Mouse (Mus musculus): Measurements from ENCODE around the gene Rnaseh2a.

Gene Rnaseh2a

DNA sequence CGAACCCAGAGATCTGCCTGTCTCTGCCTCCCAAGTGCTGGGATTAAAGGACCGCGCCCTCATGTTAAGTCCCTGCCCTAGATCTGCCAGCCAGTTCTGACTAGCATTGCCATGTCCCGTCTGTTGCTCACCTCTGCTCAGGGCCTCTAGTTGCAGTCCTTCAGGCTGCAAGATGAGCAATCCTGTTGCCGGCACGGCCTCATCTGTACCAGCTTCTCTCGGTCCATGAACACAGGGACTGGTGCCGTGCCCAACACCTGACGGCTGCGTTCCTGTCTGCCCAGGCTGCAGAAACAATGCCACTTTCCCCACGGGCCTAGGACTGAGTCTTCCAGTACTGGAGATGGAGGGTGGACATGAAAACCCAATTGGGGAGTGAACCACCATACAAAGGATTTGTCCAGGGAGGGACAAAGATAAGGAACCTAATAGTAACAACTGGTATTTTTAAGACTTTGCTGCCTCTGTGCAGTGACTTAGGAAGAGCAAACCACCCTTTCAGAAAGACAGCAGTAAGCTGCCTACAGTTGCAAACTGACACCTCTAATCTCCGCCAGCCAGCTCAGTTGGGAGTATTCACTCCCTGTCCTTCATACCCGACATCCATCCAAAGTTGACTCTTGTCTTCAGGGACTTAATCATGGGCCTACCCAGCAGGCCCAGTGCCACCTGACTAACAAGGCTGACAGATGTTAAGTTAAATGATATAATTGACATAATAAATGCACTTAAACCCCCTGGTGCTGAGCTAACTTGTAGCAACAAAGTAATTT, 1.8 kb downstream of the Rnaseh2a start:
- peak; percentile 45 for DNase-seq (ENCODE audit: low read depth, low spot score)

DNA sequence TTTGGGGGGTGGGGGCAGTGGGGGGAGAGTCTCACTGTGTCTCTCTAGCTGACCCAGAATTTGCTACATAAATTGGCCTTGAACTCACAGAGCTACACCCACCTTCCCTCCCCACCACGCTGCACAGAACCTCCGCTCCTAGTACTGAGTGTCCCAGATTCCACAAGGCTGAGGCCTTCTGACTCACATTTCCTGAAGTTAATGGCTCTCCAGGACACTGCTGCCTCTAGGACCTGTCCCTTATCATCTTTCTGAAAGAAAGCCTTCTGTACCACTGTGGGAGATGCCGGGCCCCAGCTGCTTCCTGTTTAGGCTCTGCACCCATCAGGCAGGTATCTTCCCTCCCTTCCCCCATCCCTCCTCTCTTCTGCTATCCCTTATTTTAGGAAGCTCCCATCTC, 3.0 kb downstream of the Rnaseh2a start:
- no peak for DNase-seq (ENCODE audit: low read depth, low spot score)

DNA sequence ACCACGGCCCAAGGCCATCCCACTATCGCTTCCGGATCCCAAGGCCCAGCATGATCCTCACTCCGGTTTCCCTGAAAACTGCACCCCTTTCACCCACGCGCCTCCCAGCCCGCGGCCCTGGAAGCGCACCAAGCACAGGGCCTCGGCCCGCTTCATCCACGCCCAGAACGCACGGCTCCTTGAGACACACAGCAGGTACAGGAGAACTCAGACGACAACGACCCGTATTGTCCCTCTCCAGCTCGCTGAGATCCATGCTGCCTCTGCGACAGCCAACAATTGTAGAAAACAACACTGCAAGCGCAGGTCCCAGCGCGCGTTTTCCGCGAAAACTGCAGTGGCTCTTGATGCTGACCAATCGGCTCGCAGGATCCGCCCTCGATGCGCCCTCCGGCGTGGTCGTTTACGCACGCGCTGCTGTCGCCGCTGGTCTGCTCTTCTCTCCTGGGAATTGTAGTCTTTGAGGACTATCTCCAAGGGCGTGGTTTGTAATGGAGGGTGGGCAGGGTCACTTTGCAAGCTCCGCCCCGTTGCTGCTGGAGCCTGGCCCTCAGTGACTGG, 3.8 kb downstream of the Rnaseh2a start:
- peak; percentile 93 for DNase-seq (ENCODE audit: low read depth, low spot score)

DNA sequence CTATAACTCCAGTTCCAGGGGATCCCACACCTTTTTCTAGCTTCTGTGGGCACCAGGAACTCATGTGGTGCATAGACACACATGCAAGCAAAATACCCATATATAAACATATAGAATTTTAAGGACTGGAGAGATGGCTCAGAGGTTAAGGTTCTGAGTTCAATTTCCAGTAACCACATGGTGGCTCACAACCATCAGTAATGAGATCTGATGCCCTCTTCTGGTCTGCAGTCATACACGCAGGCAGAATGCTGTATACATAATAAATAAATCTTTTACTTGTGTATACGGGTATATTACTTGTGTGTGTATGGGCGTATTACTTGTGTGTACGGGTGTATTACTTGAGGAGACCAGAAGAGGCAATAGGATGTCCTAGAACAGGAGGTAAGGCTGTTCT, 5.6 kb downstream of the Rnaseh2a start:
- DNase-seq (ENCODE audit: low read depth, low spot score): no peak

DNA sequence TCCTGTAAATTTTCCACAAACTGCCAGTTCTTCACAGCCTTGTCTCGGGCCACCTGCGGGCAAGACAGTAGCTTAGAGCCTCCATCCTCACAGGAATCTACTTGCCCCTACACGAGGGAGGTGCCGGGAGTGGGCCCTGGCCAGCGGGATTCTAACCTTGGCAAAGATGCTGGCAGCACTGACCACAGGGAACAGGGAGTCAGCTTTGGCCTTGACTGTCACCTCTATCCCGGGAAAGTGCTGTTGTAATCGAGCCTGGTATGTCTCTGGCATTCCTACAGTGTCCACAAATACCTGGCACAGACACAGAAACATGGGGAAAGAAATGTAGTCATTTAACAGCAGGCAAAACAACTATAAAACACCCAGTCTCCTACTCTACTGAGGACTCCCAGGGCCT, 9.8 kb downstream of the Rnaseh2a start:
- DNase-seq (ENCODE audit: low read depth, low spot score): no peak

DNA sequence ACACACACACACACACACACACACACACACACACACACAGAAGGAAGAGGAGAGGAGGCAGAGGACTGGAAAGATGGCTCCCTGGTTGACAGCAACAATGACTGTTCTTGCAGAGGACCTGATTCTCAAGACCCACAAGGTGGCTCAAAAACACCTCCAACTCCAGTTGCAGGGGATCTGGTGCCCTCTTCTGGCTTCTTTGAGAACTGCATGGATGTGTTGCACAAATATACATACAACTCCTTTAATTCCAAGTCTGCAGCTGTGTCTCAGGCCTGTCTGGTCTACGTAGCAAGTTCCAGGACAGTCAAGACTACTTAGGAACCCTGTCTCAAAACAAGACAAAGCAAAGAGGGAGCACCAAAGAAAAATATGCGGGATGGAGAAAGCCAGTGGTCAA, 12.8 kb downstream of the Rnaseh2a start:
- peak; percentile 73 for DNase-seq (ENCODE audit: low read depth, low spot score)

DNA sequence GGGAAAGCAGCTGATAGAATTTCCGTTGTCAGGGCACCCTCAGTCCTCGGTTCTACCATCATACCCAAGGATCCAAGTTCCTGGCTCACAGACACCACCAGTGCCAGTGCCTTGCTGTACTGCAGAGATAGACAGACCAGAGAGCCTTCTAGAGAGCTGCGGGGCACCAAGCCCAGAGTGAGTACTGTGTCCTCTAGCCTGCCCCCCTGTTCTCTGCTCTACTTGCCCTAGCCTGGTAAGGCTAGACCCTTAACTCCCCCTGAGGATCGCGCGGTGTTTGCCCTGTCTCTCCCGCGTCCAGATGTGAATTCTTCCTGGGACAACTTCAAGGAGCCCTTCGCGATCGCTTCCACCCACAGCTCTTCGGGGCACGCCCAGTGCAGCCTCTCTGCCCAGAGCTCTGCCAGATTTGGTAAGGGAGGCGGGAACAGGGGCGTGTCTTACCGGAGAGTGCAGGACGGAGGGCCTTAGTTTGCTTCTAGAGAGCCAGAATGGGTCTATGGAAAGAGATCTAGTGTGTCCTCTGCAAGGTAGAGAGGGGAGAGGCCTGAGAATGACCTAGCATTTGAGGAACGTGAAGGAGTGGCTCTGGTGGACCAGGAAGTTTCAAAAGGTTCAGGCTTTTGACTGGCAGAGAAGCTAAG, 16.8 kb downstream of the Rnaseh2a start:
- DNase-seq (ENCODE audit: low read depth, low spot score): no peak

DNA sequence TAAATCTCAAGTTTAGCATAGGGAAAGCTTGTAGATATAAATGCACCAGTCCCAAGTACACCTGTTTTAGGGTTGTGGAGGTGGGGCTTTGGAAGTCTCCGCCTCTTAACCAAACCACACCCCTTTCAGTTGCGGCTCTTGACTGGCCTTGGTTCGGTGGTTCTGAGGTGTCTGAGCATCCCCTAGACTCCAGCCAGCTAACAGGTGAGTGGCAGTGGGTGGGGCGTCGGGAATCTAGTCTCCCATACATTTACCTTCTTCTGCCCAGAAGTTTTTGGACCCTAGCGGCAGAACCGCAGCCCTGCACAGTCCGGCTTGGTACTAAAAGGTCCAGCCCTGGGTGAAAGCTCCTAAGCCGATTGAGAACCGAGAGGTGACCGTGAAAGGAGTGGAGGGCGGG, 19.8 kb downstream of the Rnaseh2a start:
- no peak for DNase-seq (ENCODE audit: low read depth, low spot score)

DNA sequence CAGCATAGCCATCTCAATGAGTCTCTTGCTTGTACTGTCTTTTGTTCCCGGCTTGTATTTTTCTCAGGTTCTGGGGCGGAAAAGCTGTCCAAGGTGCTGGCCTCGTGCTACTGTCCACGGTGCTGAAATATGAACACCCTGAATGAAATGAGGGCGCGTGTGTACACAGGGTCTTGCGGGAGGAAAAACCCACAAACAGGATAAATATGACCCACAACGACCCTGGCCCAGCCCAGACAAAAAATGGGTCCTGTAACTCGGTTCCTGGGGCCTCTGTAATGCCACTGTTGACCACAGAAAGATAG, 22.4 kb downstream of the Rnaseh2a start:
- no peak for DNase-seq (ENCODE audit: low read depth, low spot score)

DNA sequence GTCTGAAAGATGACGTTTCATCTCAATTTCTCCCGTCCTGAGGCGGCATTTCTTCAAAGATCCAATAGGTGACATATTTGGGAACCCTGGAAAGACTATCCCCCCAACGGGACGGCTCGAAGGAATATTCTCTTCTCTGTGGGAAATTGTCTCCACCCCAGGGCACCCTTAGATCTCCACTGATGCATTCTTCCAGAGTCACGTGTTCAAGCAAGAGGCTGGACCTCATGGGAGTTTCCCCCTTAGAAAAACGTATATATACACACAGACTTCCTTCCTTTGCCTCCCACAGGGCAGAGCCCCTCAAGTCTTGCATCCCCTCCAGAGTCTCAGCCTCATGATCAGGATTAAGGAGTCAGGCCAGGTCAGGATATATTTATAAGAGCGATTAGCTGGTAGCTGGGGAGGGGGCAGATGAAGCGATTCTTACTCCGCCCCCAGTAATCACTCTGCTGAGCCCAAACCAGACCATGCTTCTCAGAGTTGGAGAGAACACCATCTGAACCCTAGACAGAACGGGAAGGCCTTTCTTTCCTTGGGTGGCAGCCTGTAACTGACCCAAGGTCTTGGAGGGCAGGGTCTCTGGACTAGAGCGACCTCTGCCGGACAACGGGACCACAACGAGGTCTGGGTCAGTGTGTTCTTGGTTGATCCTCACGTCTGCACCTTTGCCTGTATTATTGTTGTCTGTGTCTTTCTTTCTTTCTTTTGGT, 22.9 kb downstream of the Rnaseh2a start, which contains the start of gene Rtbdn:
Rtbdn (plus strand) TSS at position 464 of the 713 bp plus-strand sequence.
- no peak for DNase-seq (ENCODE audit: low read depth, low spot score)

DNA sequence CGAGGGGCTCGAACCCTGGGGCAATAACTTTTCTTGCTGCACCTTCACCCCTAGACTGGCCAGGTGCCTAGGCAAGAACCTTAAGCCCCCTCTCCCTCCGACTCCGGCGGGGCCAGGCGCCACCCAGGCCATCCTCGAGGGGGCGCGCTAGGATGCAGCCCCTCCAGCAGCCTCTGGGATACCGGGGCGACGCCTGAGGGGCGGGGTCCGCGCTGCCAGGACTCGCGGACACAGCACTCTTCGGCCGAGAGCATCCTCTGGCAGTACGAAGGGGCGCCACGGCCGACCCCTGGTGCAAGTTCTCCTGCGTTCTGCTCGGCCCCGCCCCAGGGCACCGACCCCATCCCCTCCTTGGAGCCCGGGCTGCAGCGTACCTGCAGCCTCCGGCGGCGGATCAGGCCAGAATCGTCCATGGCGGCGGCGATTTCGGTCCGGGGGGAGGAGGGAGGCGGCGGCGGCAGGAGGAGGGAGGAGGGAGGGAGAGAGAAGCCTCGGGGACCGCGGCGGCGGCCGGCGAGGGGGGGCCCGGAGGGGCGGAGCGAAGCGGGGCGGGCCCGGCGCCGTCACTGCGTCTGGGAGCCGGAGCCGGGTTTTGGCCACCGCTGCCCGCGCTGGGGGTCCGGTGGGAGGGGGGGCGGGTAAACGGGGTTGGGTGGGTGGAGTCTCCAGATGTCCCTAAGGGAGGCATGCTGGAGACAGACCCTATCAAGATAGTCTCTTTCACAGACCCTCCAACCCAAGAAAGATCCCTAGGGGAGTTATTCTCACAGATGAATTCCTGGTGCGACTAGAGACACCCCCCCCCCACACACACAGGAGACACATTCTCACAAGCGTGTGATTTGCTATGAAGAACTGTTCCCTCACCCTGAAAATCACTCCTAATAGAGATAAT, 23.7 kb downstream of the Rnaseh2a start:
- DNase-seq (ENCODE audit: low read depth, low spot score): no peak

DNA sequence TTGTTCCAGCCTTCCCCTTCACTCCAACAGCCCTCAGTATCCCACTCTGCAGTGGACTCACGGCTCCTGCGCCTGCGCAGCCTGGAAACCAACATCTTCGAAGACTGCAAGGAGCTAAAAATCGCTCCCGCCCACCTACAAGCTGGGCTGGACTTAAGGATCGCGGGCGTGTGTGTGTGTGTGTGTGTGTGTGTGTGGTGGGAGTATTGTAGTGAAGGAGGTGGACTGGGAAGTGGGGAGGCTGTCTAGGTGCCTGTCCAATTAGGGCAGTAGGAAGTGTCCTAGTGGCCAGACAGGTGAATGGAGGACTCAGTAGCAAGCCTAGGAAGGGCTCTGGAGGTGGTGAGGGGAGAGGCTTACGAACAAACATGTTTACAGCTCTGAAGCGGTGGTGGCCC, 24.3 kb downstream of the Rnaseh2a start:
- no peak for DNase-seq (ENCODE audit: low read depth, low spot score)

DNA sequence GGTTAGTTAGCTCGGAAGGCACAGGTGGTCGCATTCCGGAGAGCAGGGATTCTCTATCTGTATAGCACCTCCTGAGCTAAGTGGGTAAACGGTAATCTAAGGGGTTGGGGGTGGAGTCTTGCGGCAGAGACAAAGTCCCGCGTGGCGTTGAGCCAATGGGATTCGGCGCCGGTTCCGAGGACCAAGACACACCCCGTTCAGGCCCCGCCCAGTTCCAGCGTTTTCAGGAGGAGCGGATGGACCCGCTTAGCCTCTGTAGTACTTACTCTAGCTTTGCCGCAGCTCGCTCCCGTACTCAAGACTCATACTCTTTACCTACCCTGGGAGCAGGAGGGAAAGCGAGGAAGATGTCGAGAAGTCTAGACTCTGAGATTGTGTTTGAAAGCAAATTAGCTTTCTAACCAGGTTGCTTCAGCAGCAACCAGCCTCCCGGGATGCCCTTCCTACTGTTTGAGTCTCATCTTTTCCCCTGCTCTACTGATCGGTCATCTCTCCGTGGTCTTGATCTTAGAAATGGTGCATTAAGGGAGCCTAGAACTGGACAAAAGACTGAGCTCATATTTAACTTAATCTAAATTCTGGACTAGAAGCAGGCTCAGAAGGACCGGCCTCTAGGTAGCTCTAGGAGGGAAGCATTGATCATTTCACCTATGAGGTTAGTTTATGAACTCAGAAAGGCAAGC, 24.9 kb downstream of the Rnaseh2a start:
- peak; percentile 65 for DNase-seq (ENCODE audit: low read depth, low spot score)

DNA sequence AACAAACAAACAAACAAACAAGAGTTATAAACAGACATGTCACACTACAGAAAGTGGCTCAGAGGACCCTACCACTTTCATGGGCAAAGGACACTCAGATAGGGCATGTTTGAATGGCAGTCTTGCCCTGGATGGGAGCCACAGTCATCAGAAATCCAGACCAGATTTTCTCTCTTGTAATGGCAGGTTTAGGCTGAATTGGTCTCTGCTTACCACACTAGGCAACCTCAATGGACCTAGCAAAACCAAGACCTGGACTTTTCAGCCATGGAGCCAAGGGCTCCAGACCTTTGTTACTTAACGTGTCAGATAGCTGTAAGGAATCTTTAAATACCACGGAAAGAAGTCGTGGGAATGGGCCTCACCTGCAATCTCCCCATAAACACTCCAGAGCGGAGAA, 25.9 kb downstream of the Rnaseh2a start:
- no peak for DNase-seq (ENCODE audit: low read depth, low spot score)

DNA sequence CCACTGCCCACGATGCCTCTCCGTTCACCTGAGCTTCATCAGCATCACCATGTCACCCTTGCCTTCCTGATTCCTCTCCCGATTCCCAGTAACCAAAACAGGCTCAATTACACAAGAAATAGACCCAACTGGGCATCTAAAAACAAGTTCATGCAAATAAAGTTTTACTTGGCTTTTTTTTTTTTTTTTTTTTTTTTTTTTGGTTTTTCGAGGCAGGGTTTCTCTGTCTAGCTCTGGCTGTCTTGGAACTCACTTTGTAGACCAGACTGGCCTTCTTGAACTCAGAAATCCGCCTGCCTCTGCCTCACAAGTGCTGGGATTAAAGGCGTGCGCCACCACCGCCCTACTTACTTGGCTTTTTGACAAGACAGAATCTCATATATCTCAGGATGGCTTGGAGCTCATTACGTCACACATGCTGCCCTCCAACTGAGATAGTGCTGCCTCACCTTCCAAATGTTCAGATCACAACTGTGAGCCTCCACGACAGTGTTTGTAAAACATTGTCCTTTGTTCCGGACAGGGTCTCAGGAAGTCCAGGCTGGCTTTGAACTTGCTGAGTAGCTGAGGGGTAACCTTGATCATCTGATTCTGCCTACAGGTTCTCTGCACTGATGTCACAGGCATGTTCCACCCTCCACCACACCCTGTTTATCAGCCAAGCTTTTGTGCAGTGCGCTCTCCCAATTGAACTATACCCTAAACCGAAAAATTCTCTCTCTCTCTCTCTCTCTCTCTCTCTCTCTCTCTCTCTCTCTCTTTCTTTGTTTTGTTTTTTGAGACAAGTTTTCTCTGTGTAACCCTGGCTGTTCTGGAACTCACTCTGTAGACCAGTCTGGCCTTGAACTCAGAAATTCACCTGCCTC, 31.7 kb downstream of the Rnaseh2a start:
- no peak for DNase-seq (ENCODE audit: low read depth, low spot score)

DNA sequence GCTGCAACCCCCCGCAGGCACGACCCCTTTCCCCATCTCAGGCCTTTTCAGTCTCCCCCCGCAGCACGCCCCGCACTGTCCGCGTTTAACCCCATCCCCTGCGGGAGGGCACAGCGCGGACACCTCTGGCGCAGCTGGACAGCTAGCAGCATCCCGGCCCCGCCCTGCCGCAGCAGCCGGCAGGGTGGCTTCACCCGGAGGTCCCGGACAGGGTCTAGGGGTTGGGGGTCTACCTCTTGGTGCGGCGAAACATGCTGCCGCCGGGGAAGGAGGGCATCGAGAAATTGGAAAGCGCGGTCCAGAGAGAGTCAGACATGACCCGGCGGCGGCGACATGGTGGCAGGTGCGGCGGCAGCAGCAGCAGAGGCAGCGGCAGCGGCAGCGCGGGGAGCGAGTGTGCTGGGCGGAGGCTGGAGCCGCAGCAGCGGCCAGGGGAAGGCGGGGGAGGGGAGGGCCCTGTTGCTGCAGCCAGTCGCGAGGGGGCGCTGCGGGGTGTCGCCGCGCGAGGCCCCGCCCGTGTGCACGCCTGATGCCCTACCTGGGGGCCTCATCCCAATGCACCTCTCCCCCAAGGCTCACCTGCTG, 32.5 kb downstream of the Rnaseh2a start, which contains the start of gene Mast1:
Mast1 (minus strand) TSS at position 398 of the 585 bp plus-strand sequence.
- DNase-seq (ENCODE audit: low read depth, low spot score): no peak

DNA sequence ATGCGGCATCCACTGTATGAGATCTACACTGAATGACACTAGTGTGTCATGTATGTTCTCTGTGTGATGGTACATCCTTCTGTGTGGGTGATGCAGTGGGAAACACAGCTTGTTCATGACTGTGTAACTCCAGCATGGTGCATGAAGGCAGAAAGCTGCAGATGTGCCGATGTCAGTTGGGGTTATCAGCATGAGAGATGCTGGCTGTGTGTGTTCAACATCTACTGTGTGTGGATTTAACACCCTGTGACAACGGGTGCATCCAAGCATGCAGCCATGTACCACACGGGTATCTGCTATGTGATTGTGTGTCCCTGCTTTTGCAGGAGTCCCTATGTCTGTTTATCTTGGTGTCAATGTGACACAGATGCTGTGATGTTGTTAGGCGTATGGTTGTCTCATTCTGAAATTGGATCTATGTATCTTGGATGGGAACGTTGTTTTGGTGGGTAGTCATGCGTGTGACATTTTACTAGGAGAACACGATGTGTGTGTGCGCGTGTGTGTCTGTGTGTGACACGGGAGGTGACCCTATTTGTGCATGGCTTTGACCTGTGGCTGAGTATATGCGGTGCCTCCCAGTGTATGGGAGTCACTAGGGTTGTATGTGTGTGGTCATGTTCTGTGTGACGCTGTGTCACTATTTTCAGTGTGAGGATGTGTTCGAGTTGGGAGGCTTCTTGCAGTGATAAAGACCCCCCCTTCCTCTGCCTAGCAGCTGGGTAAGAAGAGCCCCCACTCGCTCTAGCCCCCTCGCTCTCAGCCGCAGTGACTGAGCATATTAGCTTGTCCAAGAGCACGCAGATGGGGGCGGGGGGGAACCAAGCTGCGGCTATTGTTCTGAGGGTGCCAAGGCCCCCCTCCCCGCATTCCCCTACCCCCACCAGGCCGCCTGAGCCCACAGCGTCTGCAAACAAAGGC, 33.3 kb downstream of the Rnaseh2a start:
- DNase-seq (ENCODE audit: low read depth, low spot score): no peak

DNA sequence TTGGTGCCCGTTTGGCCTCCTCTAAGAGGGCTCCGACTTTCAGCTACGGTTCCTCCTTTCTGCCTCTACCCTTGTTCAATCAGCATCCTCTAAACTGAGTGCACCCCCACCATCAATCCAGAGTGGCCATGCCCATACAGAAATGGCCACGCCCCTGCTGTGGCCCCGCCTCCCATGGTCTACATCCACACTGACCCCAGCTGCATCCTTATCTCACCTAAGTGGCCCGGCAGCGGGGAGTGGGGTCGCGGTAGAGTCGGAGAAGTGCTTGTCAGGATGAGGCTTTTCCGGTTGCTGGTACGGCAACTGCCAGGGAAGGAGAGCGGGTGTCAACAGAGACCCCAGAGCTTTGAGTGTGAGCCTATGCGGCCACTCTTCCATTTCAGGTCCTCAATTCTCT, 34.1 kb downstream of the Rnaseh2a start:
- no peak for DNase-seq (ENCODE audit: low read depth, low spot score)
